Mouse (Mus musculus) frontal cortex, adult (tissue): ENCODE measurements at regions not wholly inside any gene's neighbourhood (a gene's known extent, or its start where the extent isn't known, plus 50 kb on each side); places are given as distances from the start of the nearest gene placed in this dataset.
"Not testable (repeated sequence)": the region's sequence is repeated elsewhere in the genome, so short reads cannot be mapped to it uniquely, and the experiment has no call there.

Experiments used
- ATAC-seq: cut with Nextera tagmentation; 2 replicates; pipeline ENCODE4 v1.9.2; 2017; ENCODE audit warnings: mild to moderate bottlenecking, moderate library complexity, mixed read lengths; ENCODE audit not compliant: low TSS enrichment

- ATAC-seq, result no peak
Observed at GRCm38 (mm10) chr11:13978524-13978923, 620.6 kb upstream of the Pom121l12 start.

- peak; percentile 77 for ATAC-seq
Observed at GRCm38 (mm10) chr11:14016637-14017036, 582.4 kb upstream of the Pom121l12 start.

- no peak for ATAC-seq
Observed at GRCm38 (mm10) chr11:14031412-14032122, 567.5 kb upstream of the Pom121l12 start.

- not testable (repeated sequence) for ATAC-seq
Observed at GRCm38 (mm10) chr11:14032498-14032897, 566.6 kb upstream of the Pom121l12 start.

DNA sequence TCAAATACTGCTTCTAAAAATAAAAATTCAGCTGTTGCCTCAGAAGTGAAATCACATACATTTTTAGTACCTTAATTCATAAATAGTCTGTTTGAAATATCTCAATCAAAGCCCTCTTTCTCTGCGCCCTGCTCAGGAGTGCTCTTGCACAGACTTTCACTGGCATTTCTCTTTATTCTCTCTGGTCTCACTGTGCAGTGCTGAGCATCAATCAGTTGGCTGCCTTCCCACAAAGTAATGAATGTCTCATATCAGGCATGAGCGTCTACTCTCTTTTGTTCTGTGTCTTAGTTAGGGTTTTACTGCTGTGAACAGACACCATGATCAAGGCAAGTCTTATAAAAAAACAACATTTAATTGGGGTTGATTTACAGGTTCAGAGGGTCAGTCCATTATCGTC lies 540.0 kb upstream of the Pom121l12 start:
- no peak for ATAC-seq

- no peak for ATAC-seq
Observed at GRCm38 (mm10) chr11:14072104-14072503, 527.0 kb upstream of the Pom121l12 start.

DNA sequence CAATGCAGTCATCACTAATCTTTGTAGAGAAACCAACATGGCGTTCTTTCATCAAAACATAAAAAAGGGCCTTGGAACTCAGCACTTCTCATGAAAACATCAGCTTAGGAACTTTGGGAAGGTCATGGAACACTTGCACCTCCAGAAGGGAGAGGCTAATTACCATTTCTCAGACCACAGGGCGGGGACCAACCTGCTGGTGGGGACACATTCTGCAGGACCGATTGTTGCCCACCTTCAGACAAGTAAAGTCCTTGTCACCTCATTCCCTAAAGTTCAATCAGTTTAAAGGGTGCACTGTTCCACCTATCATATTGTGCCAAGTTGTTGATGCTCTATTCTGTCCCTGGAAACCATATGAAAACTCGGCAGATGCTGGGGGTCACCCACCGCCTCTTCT lies 526.5 kb upstream of the Pom121l12 start:
- ATAC-seq, result no peak
